Mouse (Mus musculus): ENCODE measurements around the gene Mest.

The Mest gene

GRCm38 (mm10) chr6:30703977-30704602 is 19.3 kb upstream of the Mest start:
- DNase-seq (ENCODE audit: low read depth, low spot score) = no peak

GRCm38 (mm10) chr6:30709115-30709514 is 14.2 kb upstream of the Mest start:
- no peak for DNase-seq (ENCODE audit: low read depth, low spot score)

DNA sequence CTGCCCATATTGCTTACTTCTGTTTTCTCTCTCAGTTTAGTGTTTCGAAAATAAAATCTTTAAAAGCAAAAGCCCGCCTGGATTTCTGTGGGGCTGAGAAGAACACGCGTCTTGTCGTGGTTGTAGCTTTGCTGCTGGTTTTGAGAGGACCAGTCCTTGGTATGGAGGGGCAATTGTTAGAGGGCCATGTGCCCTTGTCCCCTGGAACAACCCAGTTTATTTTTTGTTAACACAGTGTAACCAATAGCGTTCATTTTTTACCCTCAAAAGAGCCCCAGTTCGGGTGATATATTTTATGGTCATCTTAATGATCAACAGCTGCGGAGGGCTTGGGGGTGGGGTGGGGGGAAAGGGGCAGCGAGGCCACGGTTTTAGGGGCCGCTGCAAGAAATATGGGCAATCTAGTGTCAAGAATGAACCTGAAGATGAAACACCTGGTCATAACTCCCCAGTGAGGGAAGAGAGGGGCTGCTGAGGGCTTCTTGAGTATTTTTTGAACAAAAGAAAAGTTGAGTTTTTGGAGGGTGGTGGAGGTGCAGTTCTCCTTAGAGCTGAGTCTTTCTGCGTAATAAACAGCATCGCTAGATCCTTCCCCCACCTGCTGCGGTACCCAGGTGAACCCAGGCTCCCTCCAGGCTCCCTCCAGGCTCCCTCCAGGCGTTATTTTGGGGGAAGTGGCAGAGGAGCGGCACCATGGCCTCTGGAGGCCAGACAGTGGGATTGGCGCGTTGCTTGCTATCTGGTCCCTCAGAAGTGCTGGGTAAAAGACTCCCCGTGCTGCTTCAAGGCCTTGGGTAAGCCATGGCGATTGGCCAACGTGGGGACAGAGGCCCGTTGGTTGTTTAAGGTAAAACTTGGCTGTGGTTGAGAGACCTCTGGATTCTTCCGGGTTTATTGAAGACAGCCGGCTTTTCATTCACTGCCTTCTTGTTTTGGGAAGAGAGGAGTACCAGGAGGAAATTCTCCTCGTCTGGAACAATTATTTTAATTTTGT is 12.7 kb upstream of the Mest start:
- no peak for DNase-seq (ENCODE audit: low read depth, low spot score)

- no peak for DNase-seq (ENCODE audit: low read depth, low spot score)
These were observed 12.0 kb upstream of the Mest start for GRCm38 (mm10) chr6:30711365-30711763.

DNA sequence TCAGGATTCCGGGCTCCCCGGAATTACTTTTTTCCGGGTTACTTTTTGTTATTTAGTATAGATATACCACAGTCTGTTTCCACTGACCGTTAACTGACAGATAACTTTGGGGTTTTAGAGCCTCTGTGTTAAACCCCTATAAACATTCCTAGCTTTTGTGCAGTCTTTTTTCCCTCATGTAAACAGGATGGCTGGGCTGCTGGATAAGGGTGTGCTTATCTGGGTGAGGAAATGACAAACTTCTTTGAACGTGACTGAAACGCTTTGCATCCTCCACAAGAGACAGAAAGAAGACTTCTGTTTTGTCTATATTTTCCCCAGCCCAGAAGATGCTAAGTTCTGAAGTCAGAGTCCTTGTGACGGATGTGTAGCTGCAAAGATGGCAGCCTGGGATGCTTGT is 10.9 kb upstream of the Mest start:
- DNase-seq (ENCODE audit: low read depth, low spot score) = no peak

- DNase-seq (ENCODE audit: low read depth, low spot score) = no peak
These were observed 9.9 kb upstream of the Mest start for GRCm38 (mm10) chr6:30713455-30713854.

GRCm38 (mm10) chr6:30713896-30714295 is 9.5 kb upstream of the Mest start:
- DNase-seq (ENCODE audit: low read depth, low spot score) = no peak

DNA sequence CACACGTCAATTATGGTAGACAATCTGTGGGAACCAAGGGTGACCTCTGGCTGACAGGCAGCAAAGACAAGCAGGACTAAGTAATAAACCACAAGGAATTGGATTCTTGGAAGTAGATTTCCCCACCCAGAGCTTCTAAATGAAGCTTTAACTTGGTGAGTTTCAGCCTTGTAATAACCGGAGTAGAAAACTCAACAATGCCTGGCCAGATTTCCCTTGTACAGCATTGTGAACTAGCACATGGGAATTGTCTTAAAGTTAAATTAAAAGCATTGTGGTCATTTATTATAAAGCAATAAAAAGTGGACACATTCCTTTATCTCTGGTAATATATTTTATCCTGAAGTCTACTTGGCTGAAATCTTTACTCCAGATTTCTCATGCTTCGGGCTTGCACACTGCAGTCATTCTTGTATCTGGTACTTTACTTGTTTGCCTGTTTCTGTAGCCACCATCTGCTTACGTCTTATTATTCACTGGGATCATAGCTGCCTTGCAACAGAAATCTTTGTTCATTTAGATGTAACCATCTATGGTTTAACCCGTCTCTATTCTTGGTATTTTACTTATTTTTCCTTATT is 8.4 kb upstream of the Mest start:
- no peak for DNase-seq (ENCODE audit: low read depth, low spot score)

DNA sequence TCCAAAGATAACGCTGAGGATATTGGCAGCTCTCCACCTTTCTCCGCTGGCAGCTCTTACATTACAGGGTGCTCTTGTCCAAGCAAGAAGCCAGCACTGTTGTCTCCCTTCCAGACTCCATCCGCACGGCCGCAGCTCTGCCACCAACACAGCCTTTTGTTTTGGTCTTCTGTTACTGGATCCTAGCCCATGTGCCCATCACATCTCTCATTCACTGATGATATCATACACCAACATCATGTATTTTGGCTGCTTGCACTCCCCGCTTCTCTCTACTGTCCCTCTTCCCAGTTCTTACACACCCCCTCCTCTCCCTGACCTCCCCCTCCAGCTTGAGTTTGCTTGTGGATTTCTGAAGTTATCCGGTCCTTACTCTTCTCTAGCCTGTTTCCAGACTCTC is 6.6 kb upstream of the Mest start:
- no peak for DNase-seq (ENCODE audit: low read depth, low spot score)

DNA sequence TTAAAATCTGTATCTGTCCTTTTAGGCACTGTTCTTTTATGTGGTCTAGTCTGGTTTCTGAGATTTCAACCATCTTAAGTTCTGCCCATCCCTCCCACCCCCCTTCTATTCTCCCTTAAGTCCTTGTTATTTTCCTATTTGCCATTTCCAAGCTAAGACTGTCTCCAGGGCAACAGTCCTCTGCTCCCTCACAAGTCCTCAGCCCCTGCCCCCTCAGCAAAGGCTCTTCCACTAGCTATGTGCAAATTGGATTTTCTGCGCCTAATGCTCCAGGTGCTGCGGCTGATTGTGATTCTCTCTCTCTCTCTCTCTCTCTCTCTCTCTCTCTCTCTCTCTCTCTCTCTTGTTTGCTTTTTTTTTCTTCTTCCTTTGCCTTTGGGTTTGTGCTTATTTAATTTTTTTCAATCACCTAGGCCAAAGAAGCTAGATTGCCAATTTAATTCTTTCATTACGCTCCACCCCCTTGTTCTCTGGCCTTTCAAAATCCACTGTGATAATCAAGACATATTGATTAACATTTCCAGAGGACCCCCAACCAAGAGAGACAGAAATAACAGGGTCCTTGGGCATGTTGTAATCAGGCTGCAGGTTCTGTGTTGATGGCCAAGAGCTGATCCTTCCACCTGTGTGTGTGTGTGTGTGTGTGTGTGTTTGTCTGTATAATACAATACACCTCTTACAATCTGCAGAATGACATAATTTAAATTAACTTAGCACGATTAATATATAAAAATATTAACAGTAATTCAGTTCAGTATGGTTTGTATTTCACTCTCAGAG is 772 bp upstream of the Mest start:
- DNase-seq (ENCODE audit: low read depth, low spot score) = no peak

DNA sequence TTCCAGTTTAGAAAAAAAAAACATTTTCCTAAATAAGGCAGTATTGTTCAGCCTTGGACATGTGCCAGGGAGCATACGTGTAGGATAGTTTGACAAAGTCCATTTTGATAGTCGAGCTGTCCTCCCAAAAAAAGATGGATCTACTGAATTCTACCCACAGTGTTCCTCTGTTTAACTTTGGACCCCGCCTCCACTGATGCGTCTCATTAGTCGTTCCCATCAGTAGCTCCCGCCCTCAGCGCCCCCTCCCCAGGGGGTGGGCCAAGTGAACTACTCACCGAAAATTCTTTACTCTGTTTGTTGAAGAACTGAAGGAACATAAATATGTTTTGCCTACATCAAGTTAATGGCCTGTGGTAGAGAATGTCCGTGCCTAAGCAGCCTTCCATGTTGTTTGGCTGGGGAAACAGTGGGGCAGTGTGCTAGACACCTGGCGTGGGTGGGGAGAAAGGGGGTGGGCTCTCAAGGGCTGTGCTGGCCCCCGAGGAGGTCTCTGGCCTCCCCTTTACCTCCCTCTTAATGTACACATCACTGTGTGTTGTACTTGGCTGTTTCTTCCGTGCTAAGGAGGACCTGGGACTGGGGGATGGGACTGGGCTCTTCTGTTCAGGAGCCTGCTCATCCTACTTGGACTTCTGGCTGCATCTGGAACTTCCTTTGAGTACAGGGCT is 7.1 kb downstream of the Mest start:
- DNase-seq (ENCODE audit: low read depth, low spot score) = no peak

DNA sequence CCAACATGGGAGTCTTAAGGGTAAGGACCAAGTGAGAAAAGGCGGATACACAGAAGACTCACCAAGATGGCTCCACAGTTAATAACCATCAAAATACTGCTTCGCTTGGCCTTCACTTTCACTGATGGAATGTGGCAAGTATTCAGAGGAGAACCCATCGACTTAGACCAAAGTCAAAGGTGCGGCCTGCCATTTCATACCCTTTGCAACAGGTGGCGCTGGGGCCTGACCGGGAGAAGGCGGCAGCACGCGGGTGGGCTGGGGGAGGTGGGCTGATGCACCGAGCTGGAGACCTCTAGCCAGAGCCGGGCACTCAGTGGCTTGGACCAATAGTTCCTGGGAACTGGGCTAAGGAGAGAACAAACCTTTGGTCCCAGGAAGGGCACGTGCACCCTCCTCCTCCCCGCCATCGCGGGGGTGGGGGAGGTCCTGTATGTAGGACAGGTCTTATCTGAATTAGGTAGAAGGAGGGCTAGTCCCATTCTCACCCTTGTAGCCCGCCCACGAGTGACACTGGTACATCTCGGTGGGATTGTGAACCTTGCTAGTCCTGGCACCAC is 9.3 kb downstream of the Mest start:
- DNase-seq (ENCODE audit: low read depth, low spot score) = no peak

- no peak for DNase-seq (ENCODE audit: low read depth, low spot score)
These were observed 11.1 kb downstream of the Mest start for GRCm38 (mm10) chr6:30734465-30734864.

DNA sequence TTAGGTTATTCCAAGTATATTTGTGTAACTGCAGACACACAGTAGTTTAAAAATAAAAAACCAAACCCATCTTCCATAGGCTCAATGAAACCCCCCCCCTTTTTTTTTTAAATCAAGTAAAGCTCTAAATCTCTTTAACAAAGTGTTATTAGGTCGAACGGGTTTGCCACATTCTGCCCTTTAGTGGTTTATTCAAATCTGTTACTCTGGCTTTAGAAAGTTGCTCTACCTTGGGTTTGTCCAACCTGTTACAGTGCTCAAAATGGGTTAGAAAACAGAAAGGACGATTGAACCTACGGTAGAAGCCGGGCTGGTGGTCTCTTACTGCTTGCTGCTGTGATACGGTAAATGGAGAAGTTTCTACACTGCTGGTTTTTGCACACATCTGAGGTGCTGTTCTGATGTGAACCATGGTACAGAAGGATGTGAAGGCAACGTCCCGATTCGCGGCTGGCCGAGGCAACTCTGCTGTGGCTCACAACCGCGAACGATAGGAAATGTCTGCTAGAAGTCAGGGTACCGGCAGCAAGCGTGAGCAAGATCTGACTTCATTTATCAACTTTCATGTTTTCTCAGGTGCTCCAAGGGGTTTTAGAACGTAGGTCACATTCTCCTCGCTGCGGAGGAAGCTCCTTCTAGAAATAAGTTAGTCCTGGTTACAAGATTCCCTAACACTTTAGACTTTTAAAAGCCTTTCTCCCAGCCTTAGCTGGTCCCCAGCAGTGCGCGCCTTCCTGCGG is 11.8 kb downstream of the Mest start:
- no peak for DNase-seq (ENCODE audit: low read depth, low spot score)

DNA sequence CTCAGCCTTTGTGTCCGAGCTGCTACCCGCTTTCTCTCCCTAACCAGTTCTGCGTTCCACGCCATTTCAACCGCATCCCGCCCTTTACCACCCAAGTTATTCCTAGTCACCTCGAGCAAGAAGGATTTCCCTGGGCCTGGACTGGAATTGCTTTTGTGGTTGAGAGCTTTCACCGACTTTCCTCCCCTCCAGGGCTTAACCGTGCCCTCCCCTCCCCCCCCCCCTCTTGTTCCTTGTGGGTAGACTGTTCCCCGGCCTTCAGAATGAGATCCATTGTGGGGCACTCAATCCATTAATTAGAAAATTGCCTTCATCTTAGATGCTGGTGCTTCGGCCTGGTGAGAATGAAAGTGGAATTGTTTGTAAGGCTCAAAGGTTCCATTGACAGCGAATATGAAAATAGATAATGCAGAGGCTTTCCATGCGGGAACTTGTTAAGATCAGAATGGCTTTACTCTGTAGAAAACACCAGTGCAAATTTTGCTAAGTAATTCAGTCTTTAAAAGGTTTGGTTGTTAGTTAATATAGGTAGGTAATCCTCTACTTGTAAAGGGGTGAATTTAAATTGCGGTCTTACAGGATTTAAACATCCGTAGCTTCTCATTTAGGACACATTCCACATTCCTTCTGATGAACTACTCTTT is 12.5 kb downstream of the Mest start:
- DNase-seq (ENCODE audit: low read depth, low spot score) = no peak

- no peak for DNase-seq (ENCODE audit: low read depth, low spot score)
These were observed 13.0 kb downstream of the Mest start for GRCm38 (mm10) chr6:30736372-30736762.

- DNase-seq (ENCODE audit: low read depth, low spot score) = no peak
These were observed 13.7 kb downstream of the Mest start for GRCm38 (mm10) chr6:30736864-30737547.

GRCm38 (mm10) chr6:30737548-30738463 is 14.5 kb downstream of the Mest start:
- DNase-seq (ENCODE audit: low read depth, low spot score) = no peak

Measured in retina, adult 2 months (tissue).